Mouse (Mus musculus): ENCODE data around the gene Fam69b.
A peak's percentile ranks its signal among the peaks of the same experiment; 100 is the strongest.

Gene Fam69b

DNA sequence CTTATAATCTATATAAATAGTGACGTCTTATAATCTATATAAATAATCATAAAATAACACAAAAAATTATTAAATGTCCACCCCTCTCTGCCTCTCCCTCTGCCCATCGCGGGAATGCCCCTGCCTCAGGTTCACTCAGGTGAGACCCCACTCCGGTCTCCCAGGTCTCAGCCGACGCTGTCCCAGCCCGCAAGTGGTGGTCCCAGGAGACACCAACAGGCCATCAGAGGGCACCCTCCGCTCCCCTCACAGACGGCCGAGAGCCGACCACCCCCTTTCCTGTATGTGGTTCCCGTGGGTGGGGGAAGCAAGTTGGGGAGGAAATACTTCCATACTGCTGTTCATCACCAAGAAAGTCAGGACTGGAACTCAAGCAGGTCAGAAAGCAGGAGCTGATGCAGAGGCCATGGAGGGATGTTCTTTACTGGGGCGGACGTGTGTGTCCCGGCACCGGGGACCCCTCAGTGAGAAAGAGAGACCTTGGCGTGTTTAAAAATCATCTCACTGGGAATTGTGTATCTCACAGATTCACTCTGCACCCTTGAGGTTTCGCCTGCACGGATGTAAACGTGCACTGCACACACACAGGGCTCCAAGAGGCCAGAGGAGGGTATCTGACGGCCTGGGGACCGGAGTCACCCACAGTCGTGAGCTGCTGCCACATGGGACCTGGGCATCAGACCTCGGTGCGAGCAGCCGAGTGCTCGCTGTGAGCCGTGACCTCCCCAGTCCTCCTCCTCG lies 33.7 kb downstream of the Fam69b start:
- DNase-seq (ENCODE audit: low read depth) = no peak

DNA sequence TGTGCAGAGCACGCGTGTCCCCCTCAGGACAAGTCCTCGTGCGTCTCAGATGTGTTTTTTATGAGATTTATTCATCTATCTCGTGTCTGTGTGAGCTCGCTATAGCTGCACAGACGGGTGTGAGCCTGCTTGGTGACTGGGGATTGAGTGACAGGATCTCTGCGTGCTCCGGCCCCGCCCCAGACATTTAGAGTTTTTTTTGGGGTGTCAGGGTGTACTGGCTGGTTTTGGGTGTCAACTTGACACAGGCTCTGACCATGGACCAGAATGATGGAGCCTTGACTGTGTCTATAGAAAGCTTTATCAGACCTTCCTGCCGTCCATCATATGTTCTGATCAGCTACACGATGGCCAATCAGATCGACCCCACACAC lies 34.2 kb downstream of the Fam69b start:
- DNase-seq (ENCODE audit: low read depth) = no peak

DNA sequence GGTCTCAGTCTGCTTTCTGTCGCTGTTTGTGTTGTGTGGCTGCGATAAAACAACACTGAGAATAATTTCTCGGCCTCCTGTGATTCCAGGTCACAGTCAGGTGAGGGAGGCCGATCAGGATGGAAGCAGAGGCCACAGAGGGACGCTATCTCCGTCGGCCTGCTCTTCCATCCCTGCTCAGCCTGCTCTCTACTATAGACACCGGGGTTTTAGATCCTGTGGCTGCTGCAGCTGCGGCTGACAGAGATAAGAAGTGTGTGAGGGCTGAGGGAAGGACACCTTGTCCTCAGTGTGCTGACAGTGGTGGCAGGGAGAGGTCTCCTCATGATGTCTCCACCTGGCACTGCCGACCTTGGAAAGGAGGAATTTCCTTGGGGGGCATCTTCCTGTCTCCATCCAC lies 34.9 kb downstream of the Fam69b start:
- no peak for DNase-seq (ENCODE audit: low read depth)

DNA sequence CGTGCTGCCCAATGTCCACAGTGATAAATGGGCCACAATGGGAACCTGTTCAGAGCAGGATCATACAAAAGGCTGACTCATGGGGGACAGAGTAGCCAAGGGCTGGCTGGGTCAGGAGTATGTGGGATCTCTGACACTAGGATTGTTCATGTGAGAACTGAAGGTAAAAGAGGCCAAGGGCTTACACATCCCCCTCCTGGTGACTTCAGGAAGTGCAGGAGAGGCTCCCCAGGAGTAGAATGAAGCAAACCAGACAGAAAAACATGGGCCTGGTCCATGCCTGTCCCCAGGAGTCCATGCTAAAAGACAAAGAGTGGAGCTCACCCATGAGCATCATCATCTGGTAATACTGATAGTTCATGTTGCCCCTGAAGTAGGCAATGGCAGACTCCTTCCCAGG lies 35.3 kb downstream of the Fam69b start:
- DNase-seq (ENCODE audit: low read depth) = peak; percentile 78

DNA sequence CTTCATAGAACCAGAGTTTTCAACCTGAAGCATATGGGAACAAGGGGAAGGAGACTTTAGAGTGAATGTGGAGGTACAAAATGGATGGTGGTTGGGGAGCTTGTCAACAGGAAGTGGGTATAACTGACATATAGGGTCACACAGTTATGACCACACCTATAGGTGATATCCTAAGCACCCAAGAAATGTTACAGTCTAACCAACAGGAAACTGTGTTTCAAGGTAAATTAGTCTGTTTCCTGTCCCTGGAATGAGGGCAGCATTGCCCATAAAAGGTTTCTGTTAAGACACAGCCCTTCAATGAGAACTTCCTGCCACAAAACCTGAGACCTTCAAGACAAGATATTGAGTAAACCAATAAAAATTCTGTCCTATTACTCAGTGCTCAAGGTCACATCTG lies 40.5 kb downstream of the Fam69b start:
- no peak for DNase-seq (ENCODE audit: low read depth)

DNA sequence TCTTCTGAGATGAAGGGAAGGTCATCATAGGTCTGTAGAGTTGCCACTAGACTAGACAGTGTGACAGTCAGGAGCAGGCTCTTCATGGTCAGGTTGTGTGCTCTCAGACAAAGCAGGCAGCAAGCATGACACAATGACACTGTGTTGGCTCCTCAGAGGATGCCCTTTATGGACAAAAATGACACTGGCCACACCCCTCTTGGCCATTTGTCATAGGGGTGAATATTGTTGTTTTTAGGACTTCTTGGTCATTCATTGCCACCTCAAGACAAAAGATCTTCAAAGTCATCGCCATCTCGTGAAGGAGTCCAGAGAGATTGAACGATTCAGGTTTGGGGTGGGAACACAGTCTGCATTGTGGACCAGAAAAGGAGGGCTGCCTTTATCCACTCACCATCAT lies 42.9 kb downstream of the Fam69b start, which contains the start of gene Lcn4:
TSS of gene Lcn4 (minus strand) at position 101 of the 400 bp plus-strand sequence.
- DNase-seq (ENCODE audit: low read depth) = no peak

All from NIH3T3 (cell line).